Comparison of ENCODE assay signal across 24 mouse cellular contexts in the genomic region with DNA sequence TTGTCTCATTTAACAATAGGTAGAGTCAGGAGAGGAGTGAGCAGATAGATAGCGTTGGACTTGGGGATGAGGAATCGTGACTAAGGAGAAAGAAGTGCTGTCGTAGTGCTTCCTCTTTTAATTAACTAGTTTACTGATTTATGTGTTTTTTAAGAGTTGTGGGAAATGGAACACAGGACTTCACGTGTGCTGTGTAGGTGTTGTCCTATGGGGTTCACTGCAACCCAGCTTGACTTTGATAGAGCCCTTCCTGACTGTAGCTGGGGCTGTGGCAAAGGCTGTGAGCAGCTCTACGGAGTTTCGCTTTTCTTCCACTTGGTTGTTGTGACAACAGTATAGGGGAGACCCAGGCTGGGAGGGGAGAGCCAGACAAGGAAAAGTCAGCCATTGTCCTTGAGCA.
"Had no signal": no experiment of that assay in that cellular context is flagged by ENCODE, and none has a peak within 500 bp of the region (broad histone marks: within the 10 kb centered on the region; RNA-seq: fewer than 3 reads in every experiment).

No protein-coding gene starts in this region.

- DNase-seq: gastrocnemius, adult 2 months; gastrocnemius, postnatal 14 days; gastrocnemius, postnatal 36 days; heart, postnatal 10 days; heart, postnatal 4 days; kidney, adult 11 months; kidney, adult 2 months; kidney, adult 9 months; kidney, postnatal 10 days; kidney, postnatal 36 days; layer of hippocampus, adult 9-11 months; layer of hippocampus, postnatal 36 days; left cerebral cortex, postnatal 4 days had no signal

- H3K4me1 ChIP-seq: heart, embryonic 10.5 days; heart, embryonic 12.5 days; hindbrain, embryonic 13.5 days; hindbrain, embryonic 15.5 days; kidney, embryonic 15.5 days; limb, embryonic 13.5 days; limb, embryonic 15.5 days; liver, embryonic 12.5 days had no signal

- ATAC-seq: hindbrain, postnatal 0 days; intestine, embryonic 16.5 days; liver, embryonic 12.5 days had no signal

- H3K4me3 ChIP-seq: gastrocnemius, adult 2 months; heart, embryonic 10.5 days; heart, embryonic 12.5 days; hindbrain, embryonic 13.5 days; hindbrain, embryonic 15.5 days; kidney, embryonic 15.5 days; limb, embryonic 13.5 days; limb, embryonic 15.5 days; liver, embryonic 12.5 days had no signal

- H3K9ac ChIP-seq: heart, embryonic 12.5 days; hindbrain, embryonic 13.5 days; hindbrain, embryonic 15.5 days; kidney, embryonic 15.5 days; limb, embryonic 13.5 days; limb, embryonic 15.5 days; liver, embryonic 12.5 days; liver, embryonic 14.5 days had no signal

- H3K27me3 ChIP-seq: heart, embryonic 12.5 days; hindbrain, embryonic 13.5 days; hindbrain, embryonic 15.5 days; kidney, embryonic 15.5 days; limb, embryonic 13.5 days; limb, embryonic 15.5 days; liver, embryonic 12.5 days had no signal

- H3K27ac ChIP-seq: gastrocnemius, adult 2 months; heart, embryonic 10.5 days; hindbrain, embryonic 13.5 days; hindbrain, embryonic 15.5 days; hindbrain, postnatal 0 days; kidney, embryonic 15.5 days; limb, embryonic 13.5 days; limb, embryonic 15.5 days; liver, embryonic 12.5 days; liver, embryonic 14.5 days had no signal
